Mouse (Mus musculus): ENCODE results near the gene Gatm.

DNA sequence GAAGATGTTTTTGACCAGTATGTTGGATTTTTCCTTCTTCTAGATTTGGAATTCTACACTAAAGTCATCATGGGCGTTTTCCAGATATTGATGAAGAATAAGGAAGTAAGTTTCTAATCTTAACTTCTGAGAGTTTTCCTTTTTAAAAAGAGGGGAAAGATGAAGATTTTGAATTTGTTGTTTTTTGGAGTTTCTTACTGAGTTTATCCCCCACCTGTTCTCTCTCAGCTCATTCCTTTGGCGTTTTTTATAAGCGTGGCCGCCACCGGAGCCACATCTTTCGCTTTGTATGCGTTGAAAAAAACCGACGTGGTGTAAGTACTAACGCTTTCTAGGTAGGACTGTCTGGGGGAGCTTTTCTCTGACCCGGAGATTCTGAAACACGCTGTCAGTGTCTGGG lies 26.9 kb upstream of the Gatm start:
- no peak for TF ChIP-seq POLR2AphosphoS2 (IDR thresholded peaks at IDR 0.05; ENCODE audit: insufficient read length, low read depth)
- no peak for TF ChIP-seq TCF12 (IDR thresholded peaks at IDR 0.05; ENCODE audit: insufficient read depth, poor library complexity, severe bottlenecking)
- no peak for TF ChIP-seq E2F4 (IDR thresholded peaks at IDR 0.05; ENCODE audit: insufficient read depth)
- no peak for TF ChIP-seq TCF3 (IDR thresholded peaks at IDR 0.05; ENCODE audit: insufficient read length, low read depth)
- no peak for TF ChIP-seq POLR2A (IDR thresholded peaks at IDR 0.05; ENCODE audit: insufficient read length, low read depth)
- no peak for TF ChIP-seq MYOG (IDR thresholded peaks at IDR 0.05; ENCODE audit: control insufficient read depth in 1 of 3, insufficient read depth in 1 of 3, insufficient read length in 2 of 3, low read depth in 2 of 3)
- no peak for TF ChIP-seq SRF (IDR thresholded peaks at IDR 0.05; ENCODE audit: control insufficient read depth, insufficient read length, low read depth)
